Mouse (Mus musculus) olfactory bulb, adult 2 months (tissue): ENCODE results near the gene Olfr709-ps1. TPM values are rescaled to one million over a fixed set of nuclear protein-coding genes. Genes with fewer than 3 reads are reported as not detected.
"Not testable (repeated sequence)": the region's sequence is repeated elsewhere in the genome, so short reads cannot be mapped to it uniquely, and the experiment has no call there.

Experiments
- H3K27ac ChIP-seq: fragments of 200-500 bp; 2 replicates; pipeline ENCODE4 v1.5.1; 2012; ENCODE audit warnings: low read depth, low read length; ENCODE audit not compliant: insufficient read depth
- H3K4me1 ChIP-seq: fragments of 200-500 bp; 2 replicates; pipeline ENCODE4 v1.6.1; 2012; ENCODE audit warnings: low read length; ENCODE audit not compliant: control insufficient read depth, insufficient read depth
- H3K4me3 ChIP-seq: fragments of 200-500 bp; 2 replicates; pipeline ENCODE4 v1.5.1; 2012; ENCODE audit warnings: mild to moderate bottlenecking, low read depth, low read length, moderate library complexity; ENCODE audit not compliant: insufficient read depth
- CTCF ChIP-seq: fragments of 200-500 bp; IDR thresholded peaks from 2 replicates; pipeline ENCODE4 v1.5.1; 2012; ENCODE audit warnings: low read depth, mild to moderate bottlenecking, low read length, moderate library complexity; ENCODE audit not compliant: insufficient read depth
- POLR2A ChIP-seq: fragments of 200-500 bp; IDR thresholded peaks from 2 replicates; pipeline ENCODE4 v1.6.1; 2012; ENCODE audit warnings: mild to moderate bottlenecking, low read depth, low read length, moderate library complexity; ENCODE audit not compliant: insufficient read depth
- WGBS: fragments of 180-500 bp; shearing (Covaris S2); methylation state at CpG from one replicate; pipeline ENCODE4 v1.1.7; 2018; 5-methylcytosine and 5-hydroxymethylcytosine counted together
- polyA plus RNA-seq: library from polyadenylated mRNA; stranded (reverse); fragments of >200 nt; gene quantifications from 2 replicates; pipeline ENCODE4 v1.2.4, GENCODE M21; 2012; ENCODE audit warnings: low replicate concordance; ENCODE audit not compliant: missing spikeins, insufficient read depth, insufficient read length

Olfr709-ps1 gene
- not detected in 2 replicates for polyA plus RNA-seq

GRCm38 (mm10) chr7:106932119-106932518 is at the start of gene Olfr709-ps1:
Gene Olfr709-ps1 (minus strand): TSS chr7:106932219.
- no peak within 1 kb of the TSS for H3K27ac ChIP-seq
- no peaks in the 10 kb centered on the region for H3K4me1 ChIP-seq
- no peak within 1 kb of the TSS for H3K4me3 ChIP-seq
- no peak for TF ChIP-seq CTCF
- no peak for TF ChIP-seq POLR2A

DNA sequence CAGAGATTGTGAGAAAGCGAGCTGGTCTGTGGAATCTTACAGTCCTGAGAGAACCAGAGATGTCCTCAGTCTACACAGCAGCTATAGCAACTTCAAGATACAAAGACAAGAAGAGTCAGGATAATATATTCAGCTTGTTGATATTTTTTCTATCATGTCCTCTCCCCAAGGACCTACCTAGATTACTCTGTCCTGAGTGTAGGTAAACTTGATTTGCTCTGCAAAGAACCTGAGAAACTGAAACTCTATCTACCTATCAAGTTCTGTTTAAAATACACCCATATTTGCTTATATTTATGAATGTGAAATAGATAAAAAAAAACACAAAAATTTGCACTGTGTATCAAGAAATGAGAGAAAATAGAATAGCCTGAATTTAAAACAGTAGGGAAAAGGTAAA is 43.3 kb upstream of the Olfr709-ps1 start, which contains the start of gene Olfr711:
Gene Olfr711 (minus strand): TSS at position 101 of the 400 bp plus-strand sequence.
- no peak for TF ChIP-seq POLR2A
- Histone ChIP-seq H3K4me1 (no peaks in the 10 kb centered on the region), H3K4me3 (no peak within 1 kb of the TSS), H3K27ac (no peak within 1 kb of the TSS)
- WGBS: 52% methylated on average over 1 of the region's 1 CpGs

- not testable (repeated sequence) for H3K4me3 ChIP-seq, H3K4me1 ChIP-seq
Measured at GRCm38 (mm10) chr7:106967503-106967902, 35.5 kb upstream of the Olfr709-ps1 start.

DNA sequence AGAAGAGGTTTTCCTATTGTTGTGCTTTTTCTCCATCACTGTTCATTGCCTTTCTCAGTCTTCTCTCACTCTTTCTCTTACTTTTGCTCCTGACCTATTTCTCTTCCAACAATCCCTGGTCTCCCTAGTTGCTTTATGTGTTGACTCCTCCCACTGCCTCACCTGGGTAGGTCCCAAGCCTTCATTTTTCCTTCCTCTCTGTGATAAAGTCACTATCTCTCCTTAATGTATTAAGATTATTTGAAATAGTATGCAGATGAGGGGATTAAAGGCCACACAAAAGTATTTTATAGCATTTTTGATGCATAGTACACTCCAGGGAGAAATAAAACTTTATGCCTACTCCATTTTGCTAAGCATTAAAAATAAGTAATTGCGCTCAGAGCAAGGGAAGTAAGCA is 31.8 kb upstream of the Olfr709-ps1 start, which contains the start of gene Olfr6:
Gene Olfr6 (minus strand): TSS at position 101 of the 400 bp plus-strand sequence.
- Histone ChIP-seq H3K4me1 (no peaks in the 10 kb centered on the region), H3K27ac (no peak within 1 kb of the TSS), H3K4me3 (no peak within 1 kb of the TSS)
- 91% methylated on average over 1 of the region's 1 CpGs for WGBS
- TF ChIP-seq CTCF (no peak), POLR2A (no peak)

More at GRCm38 (mm10) chr7:106967503-106967902, 35.5 kb upstream of the Olfr709-ps1 start:
- not testable (repeated sequence) for H3K27ac ChIP-seq

- Histone ChIP-seq H3K4me1 (no peaks in the 10 kb centered on the region), H3K4me3 (no peak within 1 kb of the TSS), H3K27ac (no peak within 1 kb of the TSS)
- 80% methylated on average over 3 of the region's 3 CpGs for WGBS
- no peak for TF ChIP-seq POLR2A
- no peak for TF ChIP-seq CTCF
Measured at GRCm38 (mm10) chr7:106948212-106948611, 16.2 kb upstream of the Olfr709-ps1 start, which contains the start of gene Olfr710. Gene Olfr710 (minus strand): TSS chr7:106948312.

DNA sequence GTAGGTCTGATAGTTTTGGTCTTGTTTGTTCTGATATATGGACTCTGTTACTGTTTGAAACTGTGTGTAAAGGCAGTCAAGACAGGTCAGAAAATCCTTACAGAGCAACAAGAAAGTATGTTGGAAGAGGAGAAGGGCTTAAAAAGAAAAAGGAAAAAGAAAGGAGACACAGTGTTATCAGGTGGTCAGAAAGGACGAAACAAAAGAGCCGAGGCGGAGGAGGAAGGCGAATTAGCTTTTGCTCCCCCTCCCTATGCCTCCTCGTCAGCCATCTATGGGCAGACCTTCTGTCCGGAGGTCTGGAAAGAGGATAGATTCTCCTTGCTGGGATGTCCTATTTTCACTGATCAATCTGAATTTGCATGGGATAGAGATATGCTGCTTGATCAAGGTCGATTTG is 11.1 kb downstream of the Olfr709-ps1 start:
- not testable (repeated sequence) for H3K4me1 ChIP-seq, H3K4me3 ChIP-seq
- WGBS: 88% methylated on average over 7 of the region's 7 CpGs

DNA sequence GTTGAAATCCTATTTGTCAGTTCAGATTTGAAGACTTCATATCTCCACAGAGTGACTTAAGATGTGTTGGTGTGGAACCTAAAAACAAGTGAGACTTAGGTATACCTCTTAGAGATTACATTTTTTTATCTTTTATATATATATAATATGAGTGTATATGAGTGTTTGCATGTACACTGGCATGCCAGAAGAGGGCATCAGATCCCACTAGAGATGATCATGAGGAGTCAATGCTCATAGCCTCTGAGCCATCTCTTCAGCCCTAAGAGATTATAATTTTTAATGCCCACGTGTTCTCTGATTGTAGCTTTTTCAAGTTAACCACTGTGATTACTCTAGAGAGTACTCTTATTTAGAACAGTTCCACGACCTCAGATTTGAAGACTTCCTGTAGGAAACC is 24.3 kb downstream of the Olfr709-ps1 start, which contains the start of gene Olfr1532-ps1:
Gene Olfr1532-ps1 (plus strand): TSS at position 326 of the 400 bp plus-strand sequence.
- no peak within 1 kb of the TSS for H3K27ac ChIP-seq
- TF ChIP-seq CTCF: no peak
- no peak for TF ChIP-seq POLR2A
- H3K4me3 ChIP-seq: no peak within 1 kb of the TSS
- WGBS: 48% methylated on average over 2 of the region's 2 CpGs
- H3K4me1 ChIP-seq: no peaks in the 10 kb centered on the region

More for the DNA sequence above, 11.1 kb downstream of the Olfr709-ps1 start:
- H3K27ac ChIP-seq: not testable (repeated sequence)

- H3K4me3 ChIP-seq, H3K4me1 ChIP-seq, H3K27ac ChIP-seq: not testable (repeated sequence)
- 78% methylated on average over 3 of the region's 3 CpGs for WGBS
Measured at GRCm38 (mm10) chr7:106901141-106901540, 30.9 kb downstream of the Olfr709-ps1 start, which contains the start of gene Olfr707. Gene Olfr707 (minus strand): TSS chr7:106901241.

GRCm38 (mm10) chr7:106888062-106888461 is 44.0 kb downstream of the Olfr709-ps1 start, which contains the start of gene Olfr706:
Gene Olfr706 (minus strand): TSS chr7:106888162.
- H3K4me1 ChIP-seq: no peaks in the 10 kb centered on the region
- TF ChIP-seq POLR2A (no peak), CTCF (no peak)
- 82% methylated on average over 2 of the region's 2 CpGs for WGBS
- no peak within 1 kb of the TSS for H3K27ac ChIP-seq
- H3K4me3 ChIP-seq: no peak within 1 kb of the TSS

DNA sequence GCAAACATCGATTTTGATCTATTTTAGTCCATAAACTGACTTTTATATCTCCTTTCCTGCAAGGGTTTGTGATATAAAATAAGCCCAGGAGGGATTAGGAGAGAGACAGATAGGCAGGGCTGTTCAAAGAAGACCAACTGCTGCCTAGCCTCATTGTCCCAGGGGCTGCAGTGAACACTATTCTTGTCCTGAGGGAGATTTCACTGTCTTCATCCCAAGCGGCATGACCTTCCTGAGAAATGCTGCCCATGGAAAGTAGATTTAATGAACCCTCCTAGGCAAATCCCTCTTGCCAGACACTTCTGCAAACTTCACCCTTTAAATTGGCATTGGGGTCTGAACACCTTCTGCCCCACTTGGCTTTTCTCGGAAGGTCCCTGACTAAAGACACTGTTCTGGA is 55.2 kb downstream of the Olfr709-ps1 start, which contains the start of gene Olfr705:
Gene Olfr705 (minus strand): TSS at position 101 of the 400 bp plus-strand sequence.
- H3K4me3 ChIP-seq: no peak within 1 kb of the TSS
- H3K4me1 ChIP-seq: no peaks in the 10 kb centered on the region
- 76% methylated on average over 3 of the region's 3 CpGs for WGBS
- no peak for TF ChIP-seq POLR2A
- no peak for TF ChIP-seq CTCF
- no peak within 1 kb of the TSS for H3K27ac ChIP-seq

Other genes with a start within 250 kb of the Olfr709-ps1 start
- gene Olfr694, start 240.4 kb downstream of the Olfr709-ps1 start, polyA plus RNA-seq: not detected in 2 replicates
- not detected in 2 replicates for gene Olfr695, start 215.8 kb downstream of the Olfr709-ps1 start, polyA plus RNA-seq
- not detected in 2 replicates for gene Olfr697, start 189.8 kb downstream of the Olfr709-ps1 start, polyA plus RNA-seq
- gene Olfr698, start 176.8 kb downstream of the Olfr709-ps1 start, polyA plus RNA-seq: not detected in 2 replicates
- gene Olfr699, start 139.0 kb downstream of the Olfr709-ps1 start, polyA plus RNA-seq: not detected in 2 replicates
- gene Olfr700, start 123.4 kb downstream of the Olfr709-ps1 start, polyA plus RNA-seq: not detected in 2 replicates
- not detected in 2 replicates for gene Olfr701, start 118.1 kb downstream of the Olfr709-ps1 start, polyA plus RNA-seq
- gene Olfr702, start 98.3 kb downstream of the Olfr709-ps1 start, polyA plus RNA-seq: not detected in 2 replicates
- not detected in 2 replicates for gene Olfr703, start 88.9 kb downstream of the Olfr709-ps1 start, polyA plus RNA-seq
- gene Olfr704, start 69.0 kb downstream of the Olfr709-ps1 start, polyA plus RNA-seq: not detected in 2 replicates
- gene Olfr705, start 55.3 kb downstream of the Olfr709-ps1 start, polyA plus RNA-seq: not detected in 2 replicates
- gene Olfr706, start 44.1 kb downstream of the Olfr709-ps1 start, polyA plus RNA-seq: not detected in 2 replicates
- not detected in 2 replicates for gene Olfr707, start 31.0 kb downstream of the Olfr709-ps1 start, polyA plus RNA-seq
- not detected in 2 replicates for gene Olfr1532-ps1, start 24.2 kb downstream of the Olfr709-ps1 start, polyA plus RNA-seq
- not detected in 2 replicates for gene Olfr710, start 16.1 kb upstream of the Olfr709-ps1 start, polyA plus RNA-seq
- not detected in 2 replicates for gene Olfr6, start 31.7 kb upstream of the Olfr709-ps1 start, polyA plus RNA-seq
- gene Olfr711, start 43.2 kb upstream of the Olfr709-ps1 start, polyA plus RNA-seq: not detected in 2 replicates
- gene Olfr2, start 73.9 kb upstream of the Olfr709-ps1 start, polyA plus RNA-seq: not detected in 2 replicates
- gene Olfr713, start 99.0 kb upstream of the Olfr709-ps1 start, polyA plus RNA-seq: not detected in 2 replicates
- gene Olfr714, start 138.8 kb upstream of the Olfr709-ps1 start, polyA plus RNA-seq: not detected in 2 replicates
- gene Olfr17, start 161.0 kb upstream of the Olfr709-ps1 start, polyA plus RNA-seq: not detected in 2 replicates
- gene Olfr715b, start 178.2 kb upstream of the Olfr709-ps1 start, polyA plus RNA-seq: not detected in 2 replicates
- not detected in 2 replicates for gene Olfr715, start 198.9 kb upstream of the Olfr709-ps1 start, polyA plus RNA-seq
- gene Olfr716, start 206.1 kb upstream of the Olfr709-ps1 start, polyA plus RNA-seq: not detected in 2 replicates
- not detected in 2 replicates for gene Nlrp14, start 234.8 kb upstream of the Olfr709-ps1 start, polyA plus RNA-seq